Mouse (Mus musculus) kidney, adult 11 months (tissue): ENCODE data around the gene Serpinb9g.
"Not testable (repeated sequence)": the region's sequence is repeated elsewhere in the genome, so short reads cannot be mapped to it uniquely, and the experiment has no call there.

Experiments used
- DNase-seq: peaks from one replicate; pipeline ENCODE4 v3.0.0; 2022

Serpinb9g gene

DNA sequence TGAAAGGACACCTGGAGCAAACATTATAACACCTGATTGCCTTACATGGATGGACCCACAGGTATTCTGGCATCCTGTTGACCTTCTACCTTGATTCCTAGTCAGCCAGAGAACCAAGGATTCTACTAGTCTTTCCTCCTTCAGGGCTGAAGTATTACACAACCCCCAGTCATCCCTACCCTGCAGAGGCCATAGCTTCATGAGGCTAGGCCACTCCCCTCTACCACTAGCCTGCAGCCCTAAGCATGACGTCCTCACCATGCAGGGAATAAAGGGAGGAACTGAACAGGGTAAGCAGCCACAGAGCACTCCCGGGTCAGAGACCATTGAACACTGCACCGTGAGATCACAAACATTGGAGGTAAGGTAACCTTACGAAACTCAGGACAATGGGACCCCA lies at the start of gene Serpinb9g:
Gene Serpinb9g, plus strand, starts transcription at position 301 of the 400 bp plus-strand sequence.
- DNase-seq: not testable (repeated sequence)

DNA sequence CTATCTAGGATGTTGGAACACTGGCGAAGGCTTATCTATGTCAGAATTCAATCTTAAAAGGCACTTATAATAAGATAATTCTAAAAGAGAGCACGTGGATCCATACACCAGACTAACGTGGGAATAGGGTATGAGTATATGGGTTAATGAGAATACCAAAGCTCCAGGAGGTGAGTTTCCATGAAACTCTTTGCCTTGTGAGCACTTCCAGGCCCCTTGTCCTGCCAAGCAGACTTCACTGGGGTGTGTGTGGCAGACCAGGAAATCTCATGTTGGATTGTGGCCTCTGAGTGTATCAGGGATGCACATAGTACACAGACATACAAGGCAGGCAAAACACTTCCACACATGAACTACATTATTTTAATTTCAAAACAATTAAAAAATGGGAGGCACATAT lies 718 bp upstream of the Serpinb9g start:
- not testable (repeated sequence) for DNase-seq

DNA sequence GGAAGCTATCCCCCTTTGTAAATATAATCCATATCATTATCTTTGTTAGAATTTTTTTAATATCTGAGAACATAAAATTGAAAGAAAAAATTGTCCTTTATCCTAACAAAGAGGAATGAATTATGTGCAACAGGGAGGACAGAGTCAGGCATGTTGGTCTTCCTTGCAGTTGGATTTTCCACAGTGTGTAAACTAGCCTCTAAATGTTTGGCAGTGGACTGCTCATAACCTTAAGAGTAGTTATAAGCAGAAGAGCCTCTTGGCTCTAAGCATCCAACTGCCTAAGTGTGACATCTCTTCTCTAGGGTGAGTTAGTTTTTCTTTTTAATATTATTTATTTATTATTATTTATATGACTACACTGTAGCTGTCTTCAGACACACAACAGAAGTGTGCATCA lies 40.0 kb downstream of the Serpinb9g start:
- no peak for DNase-seq

DNA sequence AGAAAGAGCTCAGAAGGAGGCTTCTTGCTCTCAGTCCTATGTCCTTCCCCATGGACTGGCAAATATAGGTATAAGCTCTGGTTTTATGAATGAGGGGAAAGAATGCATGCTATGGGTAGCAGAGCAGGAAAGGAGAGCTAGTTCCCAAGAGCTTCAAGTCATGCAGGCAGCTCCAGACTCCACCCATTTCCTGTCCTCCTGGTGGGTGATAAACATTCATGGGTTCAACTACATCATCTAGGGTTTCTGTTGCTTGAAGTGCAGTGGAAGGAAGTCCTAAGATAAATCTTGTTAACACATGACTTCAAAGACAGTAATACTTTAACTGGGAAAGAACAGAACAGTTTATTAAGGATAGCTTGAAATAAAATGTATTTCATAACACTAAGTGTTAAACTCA lies 48.2 kb downstream of the Serpinb9g start:
- DNase-seq: no peak
